Mouse (Mus musculus): ENCODE data around the gene Thsd4.

The Thsd4 gene

GRCm38 (mm10) chr9:60269807-60270206 is 252.0 kb downstream of the Thsd4 start:
- in situ Hi-C loops (cut with MseI, MboI): no loop called here

- in situ Hi-C loops (cut with MseI, MboI): no loop called here
Measured at GRCm38 (mm10) chr9:60267273-60267626, 254.6 kb downstream of the Thsd4 start.

DNA sequence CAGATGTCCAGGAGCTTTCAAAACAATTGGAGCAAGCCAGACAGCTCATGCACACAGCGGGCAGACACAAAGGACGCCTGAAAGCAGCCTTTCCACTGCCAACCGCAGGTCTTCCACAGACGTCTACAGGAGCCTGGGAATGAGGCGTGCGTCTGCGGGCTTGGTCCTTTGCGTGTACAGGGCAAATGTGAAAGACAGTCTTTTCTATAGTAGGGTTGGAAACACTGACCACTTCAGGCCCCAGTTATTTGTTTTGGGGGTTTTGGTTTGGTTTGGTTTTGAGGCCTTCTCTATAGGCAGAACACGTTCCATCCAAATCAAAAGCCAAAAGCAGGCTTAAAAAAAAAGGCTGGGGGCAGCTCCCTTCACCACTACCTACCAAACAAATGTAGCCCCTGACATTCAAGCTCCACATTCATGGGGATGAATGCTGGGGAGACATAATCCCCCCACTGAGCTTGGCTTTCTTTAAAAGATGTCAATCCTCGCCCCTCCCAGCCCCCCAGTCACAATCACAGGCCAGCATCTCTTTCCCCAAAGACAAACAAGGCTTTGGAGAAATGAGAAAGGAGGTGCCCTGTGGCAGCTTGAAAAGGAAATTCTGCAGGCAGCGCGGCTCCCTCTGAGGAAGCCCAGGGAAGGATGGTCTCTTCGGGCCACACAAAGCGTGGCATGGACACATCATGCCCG is 255.1 kb downstream of the Thsd4 start:
- in situ Hi-C loops (cut with MseI, MboI): no loop called here

DNA sequence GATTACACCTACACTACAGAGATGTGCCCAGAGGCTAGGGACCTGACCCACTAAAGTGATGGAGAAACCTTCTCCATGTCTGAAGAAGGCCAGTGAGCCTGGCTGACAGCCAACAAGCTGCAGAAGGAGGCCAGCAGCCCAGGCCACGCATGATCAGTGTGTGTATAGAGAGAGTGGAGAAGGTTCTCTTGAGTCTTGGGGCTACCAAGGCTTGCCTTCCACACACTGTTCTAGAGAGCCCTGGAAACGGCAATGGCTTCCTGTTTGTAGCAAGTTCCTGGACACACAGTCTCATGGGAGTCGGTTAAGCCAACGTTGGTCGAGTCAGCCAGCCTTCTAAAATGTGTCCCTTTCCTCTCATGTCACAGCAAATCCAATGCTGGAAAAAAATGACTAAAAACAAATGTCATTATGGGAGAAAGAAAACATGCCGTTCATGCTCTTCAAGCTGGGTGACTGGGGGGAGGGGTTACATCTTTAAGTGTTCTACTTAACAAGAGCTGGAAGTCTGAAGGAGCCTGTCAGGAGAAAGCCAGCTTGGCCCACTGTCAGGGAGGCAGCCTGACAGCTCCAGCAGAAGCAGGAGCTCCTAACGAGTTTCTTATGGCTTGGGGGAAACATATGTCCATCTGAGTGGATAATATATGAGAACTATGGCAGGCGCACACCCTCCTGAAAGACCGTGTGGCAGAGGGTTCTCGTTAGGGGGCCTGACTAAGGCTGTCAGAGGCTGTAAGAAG is 257.1 kb downstream of the Thsd4 start:
- in situ Hi-C loops (cut with MseI, MboI): no loop called here

GRCm38 (mm10) chr9:60262515-60263140 is 259.2 kb downstream of the Thsd4 start:
- in situ Hi-C loops (cut with MseI, MboI): no loop called here

DNA sequence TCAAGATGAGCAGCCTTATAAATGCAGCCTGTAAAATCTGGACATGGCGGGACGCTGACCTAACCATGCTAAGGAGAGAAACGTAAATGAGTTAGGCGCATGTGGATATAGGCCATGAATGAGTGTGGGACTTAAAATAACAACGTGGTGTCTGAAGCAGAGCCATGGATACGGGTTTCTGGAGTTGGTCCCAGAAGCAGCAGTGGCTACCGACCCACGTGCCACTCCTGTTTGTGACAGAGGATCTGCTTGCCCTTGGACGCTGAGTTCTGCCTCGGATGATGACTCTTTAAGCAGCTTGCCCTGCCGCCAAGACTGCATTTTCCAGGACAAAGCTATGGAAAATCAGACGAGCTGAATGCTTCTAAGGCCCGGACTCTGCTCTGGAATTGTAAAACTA is 262.2 kb downstream of the Thsd4 start:
- in situ Hi-C loops (cut with MseI, MboI): no loop called here

- in situ Hi-C loops (cut with MseI, MboI): no loop called here
Measured at GRCm38 (mm10) chr9:60251765-60252164, 270.1 kb downstream of the Thsd4 start.

GRCm38 (mm10) chr9:60250403-60250802 is 271.4 kb downstream of the Thsd4 start:
- in situ Hi-C loops (cut with MseI, MboI): no loop called here

- in situ Hi-C loops (cut with MseI, MboI): loop anchor here in 1 of 2 experiments (10.0 kb wide), 1 partner anchor 307 kb away; no protein-coding TSS in a partner anchor
Measured at GRCm38 (mm10) chr9:60247998-60248397, 273.8 kb downstream of the Thsd4 start.

DNA sequence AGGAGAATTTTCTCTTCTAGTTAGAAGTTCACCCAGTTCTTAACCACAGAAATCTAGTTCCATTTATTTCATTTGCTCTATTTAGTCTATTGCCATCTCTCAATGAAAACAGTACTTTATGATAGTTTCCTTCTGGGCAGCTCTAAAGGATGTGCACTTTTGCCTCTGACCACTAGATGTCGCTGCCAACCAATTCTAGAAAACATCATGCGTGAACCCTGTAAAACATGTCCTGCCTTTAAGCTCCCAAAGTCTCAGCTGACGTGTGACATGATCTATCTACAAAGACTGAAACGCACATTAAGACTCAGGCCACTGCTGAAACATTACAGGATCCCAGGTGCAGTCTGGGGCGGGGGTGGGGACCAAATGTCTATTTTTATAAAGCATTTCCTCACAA is 276.9 kb downstream of the Thsd4 start:
- in situ Hi-C loops (cut with MseI, MboI): loop anchor here in 1 of 2 experiments (10.0 kb wide), 1 partner anchor 310 kb away; no protein-coding TSS in a partner anchor

DNA sequence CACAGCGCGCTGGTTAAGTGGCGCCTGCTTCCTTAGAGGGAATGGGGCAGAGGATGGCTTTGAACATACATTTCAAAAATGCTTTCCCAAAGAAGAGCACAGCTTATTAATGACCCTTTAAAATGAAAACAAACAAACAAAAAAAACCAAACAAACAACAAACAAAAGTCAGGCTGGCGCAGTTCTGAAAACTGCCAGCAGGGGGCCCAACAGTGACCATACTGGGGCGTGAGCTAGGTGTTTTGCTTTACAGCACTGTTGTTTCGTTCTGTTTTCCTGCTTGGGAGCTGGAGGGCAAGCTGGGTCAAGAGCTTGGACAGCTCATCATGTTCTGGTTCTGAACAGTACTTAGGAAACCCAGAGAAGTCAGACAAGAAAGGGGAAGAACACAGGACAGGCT is 278.3 kb downstream of the Thsd4 start:
- in situ Hi-C loops (cut with MseI, MboI): loop anchor here in 1 of 2 experiments (10.0 kb wide), 1 partner anchor 311 kb away; no protein-coding TSS in a partner anchor

DNA sequence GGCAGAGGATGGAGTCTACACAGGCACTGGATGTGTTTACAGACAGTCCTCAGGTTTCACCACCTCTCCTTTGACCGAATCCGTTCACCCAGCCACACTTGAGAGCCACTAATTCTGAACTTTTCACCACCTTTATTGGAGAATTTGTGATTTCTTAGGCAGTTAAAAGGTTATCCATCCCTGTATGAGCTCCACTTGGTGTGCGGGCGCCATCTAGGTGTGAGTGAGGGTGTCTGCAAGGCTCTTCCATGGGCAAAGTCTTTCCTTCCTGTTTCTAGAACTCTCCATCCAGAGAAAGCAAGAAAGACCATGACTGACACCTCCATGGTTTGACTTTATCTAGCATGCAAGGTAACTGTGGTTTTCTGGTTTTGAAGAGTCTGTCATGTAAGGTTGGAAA is 284.2 kb downstream of the Thsd4 start:
- in situ Hi-C loops (cut with MseI, MboI): no loop called here

DNA sequence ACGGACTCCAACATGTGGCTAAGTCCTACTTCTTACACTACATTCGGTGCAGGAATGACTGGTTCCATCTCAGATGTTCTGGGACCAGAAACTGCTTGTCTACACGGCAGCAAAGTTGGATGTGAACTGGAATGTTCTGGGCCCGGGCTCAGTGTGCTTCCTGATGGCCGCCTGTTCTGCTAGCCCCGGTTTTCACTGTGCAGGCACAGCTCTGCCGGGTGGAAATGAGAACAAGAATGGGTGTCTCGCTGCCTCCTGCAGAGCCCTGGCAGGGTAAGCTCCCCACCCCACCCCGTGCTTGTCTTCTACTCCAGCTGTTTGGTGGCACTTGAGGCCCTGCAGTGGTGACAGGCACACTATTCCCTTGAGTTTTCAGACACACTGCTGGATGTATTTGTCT is 285.7 kb downstream of the Thsd4 start:
- in situ Hi-C loops (cut with MseI, MboI): no loop called here

DNA sequence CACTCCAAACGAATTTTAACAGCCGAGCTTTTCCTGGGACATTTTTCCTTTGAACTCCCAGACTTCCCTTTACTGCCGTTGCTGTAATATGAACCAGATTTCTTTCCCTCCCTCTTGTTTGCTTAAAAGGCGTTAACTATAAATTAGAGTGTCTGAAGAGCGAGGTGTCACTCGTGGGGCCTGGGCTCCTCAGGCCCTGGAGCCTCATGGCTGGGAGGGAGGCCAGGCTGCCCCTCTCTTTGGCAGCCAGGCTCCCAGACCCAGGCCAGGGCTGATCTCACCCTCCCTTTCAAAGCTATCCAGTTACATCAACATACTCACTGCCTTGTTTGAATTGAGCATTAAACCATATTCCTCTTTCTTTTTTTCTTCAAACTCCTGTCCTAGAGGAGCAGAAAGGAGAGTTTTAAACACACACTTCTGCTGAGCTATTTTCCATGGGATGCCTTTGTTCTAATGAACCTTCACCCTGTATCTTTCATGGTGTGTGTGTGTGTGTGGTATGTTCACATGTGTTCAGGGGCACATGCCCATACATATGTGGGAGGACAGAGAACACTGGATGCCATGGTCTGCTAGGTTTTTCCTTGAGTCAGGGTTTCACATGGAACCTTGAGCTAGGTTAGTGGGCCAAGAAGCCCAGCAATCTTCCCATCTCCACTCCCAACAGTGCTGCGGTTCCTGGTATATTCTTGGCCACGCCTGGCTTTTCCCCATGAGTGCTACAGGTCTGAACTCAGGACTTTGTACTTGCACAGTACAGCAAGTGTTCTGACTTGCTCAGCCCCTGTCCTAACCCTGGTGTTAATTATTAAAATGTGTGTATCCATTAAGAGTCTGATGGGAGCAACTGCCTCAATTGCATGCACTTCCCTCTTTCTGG is 287.4 kb downstream of the Thsd4 start:
- in situ Hi-C loops (cut with MseI, MboI): no loop called here

- in situ Hi-C loops (cut with MseI, MboI): no loop called here
Measured at GRCm38 (mm10) chr9:60231981-60232881, 289.6 kb downstream of the Thsd4 start.

DNA sequence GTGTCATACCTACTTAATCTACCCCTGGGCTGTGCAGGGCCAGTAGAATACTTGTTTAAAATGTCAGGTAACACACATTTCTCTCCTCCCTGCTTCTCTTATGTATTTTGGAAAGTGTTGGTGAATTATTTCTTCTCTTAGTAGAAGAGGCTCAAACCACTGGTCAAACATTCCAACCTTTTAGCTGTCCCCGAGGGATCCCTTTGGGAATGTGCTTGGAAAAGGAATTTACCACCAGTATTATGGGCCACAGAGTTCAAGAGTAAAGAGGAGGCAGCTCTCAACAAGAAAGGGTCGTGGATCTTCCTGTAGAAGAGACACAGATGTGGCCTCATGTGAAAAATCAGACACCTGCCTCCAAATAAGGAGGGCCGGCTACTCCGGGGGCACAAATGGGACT is 292.4 kb downstream of the Thsd4 start:
- in situ Hi-C loops (cut with MseI, MboI): no loop called here

- in situ Hi-C loops (cut with MseI, MboI): no loop called here
Measured at GRCm38 (mm10) chr9:60227727-60228126, 294.1 kb downstream of the Thsd4 start.

DNA sequence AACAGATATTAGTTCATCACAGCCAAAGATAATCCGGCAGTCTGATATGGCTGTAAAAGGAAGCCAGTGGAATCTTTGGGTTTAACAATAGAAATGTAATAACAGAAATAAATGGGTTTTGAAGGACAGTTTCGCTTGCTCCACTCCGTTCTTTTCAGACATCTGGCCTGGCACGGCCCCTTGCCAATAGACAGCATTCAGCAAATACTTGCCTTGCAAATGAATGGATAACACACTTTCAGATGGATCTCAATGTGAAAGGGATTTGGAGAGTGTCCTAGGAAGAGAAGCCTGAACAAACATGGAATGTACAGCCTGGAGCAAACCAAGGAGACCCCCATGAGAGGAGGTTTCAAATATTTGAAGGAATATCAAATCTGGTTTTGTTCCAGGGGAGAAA is 295.2 kb downstream of the Thsd4 start:
- in situ Hi-C loops (cut with MseI, MboI): no loop called here

DNA sequence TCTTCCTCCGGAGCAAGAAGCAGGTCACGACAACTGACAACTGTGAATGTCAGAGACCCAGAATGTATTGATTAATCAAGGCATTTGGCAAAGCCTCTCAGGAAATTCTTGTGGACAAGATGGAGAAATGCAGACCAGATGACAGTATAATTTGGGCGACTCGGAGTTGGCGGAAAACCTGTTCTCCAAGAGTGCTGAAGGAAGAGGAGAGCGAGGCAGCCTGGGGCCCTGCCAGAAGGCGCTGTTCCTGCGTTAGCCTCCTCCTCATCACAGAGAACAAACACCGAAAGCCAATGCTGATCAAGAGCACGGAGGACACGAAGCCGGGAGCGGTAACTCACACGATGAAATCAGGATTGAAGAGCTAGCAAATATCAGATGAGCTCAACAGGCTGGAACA is 295.7 kb downstream of the Thsd4 start:
- in situ Hi-C loops (cut with MseI, MboI): no loop called here

- in situ Hi-C loops (cut with MseI, MboI): no loop called here
Measured at GRCm38 (mm10) chr9:60225453-60225852, 296.4 kb downstream of the Thsd4 start.

Measured in mouse trophoblast stem cell (cell line).